Mouse (Mus musculus): ENCODE measurements around the gene 0610012G03Rik. TPM values are rescaled to one million over a fixed set of nuclear protein-coding genes. Genes with fewer than 3 reads are reported as not detected.

Gene 0610012G03Rik
- polyA plus RNA-seq, 1 experiment from 2014 or later = 93.2 TPM

GRCm38 (mm10) chr16:31926091-31926490, 22.2 kb downstream of the 0610012G03Rik start:
- Histone ChIP-seq H3K4me3 (ENCODE audit: low read depth, low read length) (no peak overlapping the region), H3K27ac (ENCODE audit: low read depth, low read length) (no peak overlapping the region), H3K9me3 (ENCODE audit: control insufficient read depth, low read length) (no peaks in the 10 kb centered on the region), H3K4me1 (ENCODE audit: control insufficient read depth, insufficient read depth, low read length) (no peaks in the 10 kb centered on the region), H3K4me2 (no peak overlapping the region), H3K36me3 (ENCODE audit: control insufficient read depth, insufficient read depth, low read length) (no peaks in the 10 kb centered on the region), H3K9ac (ENCODE audit: low read length) (no peak overlapping the region), H3K27me3 (ENCODE audit: control insufficient read depth, insufficient read depth, low read length) (no peaks in the 10 kb centered on the region)
- ATAC-seq (ENCODE audit: low FRiP score) (no peak), DNase-seq (ENCODE audit: low spot score, missing footprints) (peak; percentile 71)
- 81% methylated on average over 6 of the region's 6 CpGs for WGBS

DNA sequence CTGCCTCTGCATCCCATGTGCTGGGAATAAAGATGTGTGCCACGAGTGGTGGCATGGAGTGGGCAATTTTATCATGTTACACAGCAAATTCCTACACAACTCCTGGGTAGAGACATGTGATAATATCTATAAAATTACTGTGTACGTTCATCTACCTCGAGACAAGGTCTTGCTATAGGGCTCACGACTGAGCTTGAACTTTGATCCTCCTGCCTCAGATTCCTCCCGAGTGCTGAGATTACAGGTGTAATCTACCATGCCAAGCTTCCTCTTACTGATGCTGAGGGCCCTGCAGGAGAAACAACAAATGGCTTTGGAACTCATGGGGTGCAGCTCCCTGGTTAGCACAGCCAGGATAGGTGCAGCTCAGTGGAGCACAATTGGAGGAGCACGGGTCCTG, 23.9 kb downstream of the 0610012G03Rik start:
- no peak overlapping the region for H3K4me3 ChIP-seq (ENCODE audit: low read depth, low read length)
- no peaks in the 10 kb centered on the region for H3K9me3 ChIP-seq (ENCODE audit: control insufficient read depth, low read length)
- H3K27me3 ChIP-seq (ENCODE audit: control insufficient read depth, insufficient read depth, low read length) = no peaks in the 10 kb centered on the region
- H3K36me3 ChIP-seq (ENCODE audit: control insufficient read depth, insufficient read depth, low read length) = no peaks in the 10 kb centered on the region
- no peak overlapping the region for H3K27ac ChIP-seq (ENCODE audit: low read depth, low read length)
- no peaks in the 10 kb centered on the region for H3K4me1 ChIP-seq (ENCODE audit: control insufficient read depth, insufficient read depth, low read length)
- DNase-seq (ENCODE audit: low spot score, missing footprints) (peak; percentile 44), ATAC-seq (ENCODE audit: low FRiP score) (no peak)
- 86% methylated on average over 6 of the region's 6 CpGs for WGBS
- H3K9ac ChIP-seq (ENCODE audit: low read length) = no peak overlapping the region
- H3K4me2 ChIP-seq = no peak overlapping the region

DNA sequence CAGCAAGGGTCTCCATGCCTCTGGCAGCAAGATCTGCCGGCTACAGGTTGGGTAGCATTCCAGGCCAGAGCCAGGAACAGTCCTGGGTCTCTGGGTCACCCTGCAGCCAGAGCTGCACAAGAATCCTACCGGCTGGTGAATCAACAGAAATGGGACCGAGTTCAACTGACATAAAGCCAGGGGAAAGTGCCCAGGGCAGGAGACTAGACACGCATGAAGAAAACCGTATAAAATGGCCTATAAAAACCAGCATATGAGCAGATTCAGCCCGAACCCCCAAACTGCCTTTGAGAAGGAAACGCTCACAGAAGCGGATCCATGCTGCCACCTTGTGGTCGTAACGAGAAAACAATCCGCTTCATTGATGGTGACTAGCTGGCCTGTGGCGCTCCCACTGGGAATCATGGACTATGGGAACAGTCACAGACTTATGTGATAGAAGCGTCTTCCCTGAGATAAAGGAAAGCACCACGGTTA, 30.0 kb downstream of the 0610012G03Rik start:
- Histone ChIP-seq H3K27ac (ENCODE audit: low read depth, low read length) (no peak overlapping the region), H3K4me2 (peak overlapping the region; percentile 27; the same call in 1 of the 2 replicates), H3K4me3 (ENCODE audit: low read depth, low read length) (no peak overlapping the region), H3K36me3 (ENCODE audit: control insufficient read depth, insufficient read depth, low read length) (no peaks in the 10 kb centered on the region), H3K9ac (ENCODE audit: low read length) (0 out of 2 replicates have a peak overlapping the region, but pooled peaks have one; percentile 38), H3K4me1 (ENCODE audit: control insufficient read depth, insufficient read depth, low read length) (0 out of 2 replicates have a peak, but pooled peaks cover 2% of the 10 kb centered on the region), H3K27me3 (ENCODE audit: control insufficient read depth, insufficient read depth, low read length) (no peaks in the 10 kb centered on the region), H3K9me3 (ENCODE audit: control insufficient read depth, low read length) (no peaks in the 10 kb centered on the region)
- WGBS = 5% methylated on average over 14 of the region's 14 CpGs
- DNase-seq (ENCODE audit: low spot score, missing footprints) (peak; percentile 99), ATAC-seq (ENCODE audit: low FRiP score) (no peak)

DNA sequence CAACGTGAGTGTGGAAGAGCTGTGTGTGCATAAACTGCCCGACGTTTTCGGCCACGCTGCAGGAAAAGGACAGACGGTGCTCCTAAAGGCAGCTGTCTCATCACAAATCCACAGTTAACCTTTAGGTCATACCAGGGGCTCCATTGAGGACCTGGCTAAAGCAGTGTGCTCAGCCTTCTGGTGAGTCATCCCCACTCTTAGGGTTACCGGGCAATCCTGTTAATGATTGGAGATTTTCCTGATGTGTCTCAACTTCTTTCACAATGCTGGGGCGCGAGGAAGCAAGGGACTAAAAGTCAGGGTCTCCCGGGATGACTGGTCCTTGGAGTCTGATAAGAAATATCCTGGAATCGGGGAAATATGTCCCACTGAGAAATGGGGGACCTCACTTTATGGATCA, 30.5 kb downstream of the 0610012G03Rik start:
- H3K27ac ChIP-seq (ENCODE audit: low read depth, low read length) = no peak overlapping the region
- H3K9me3 ChIP-seq (ENCODE audit: control insufficient read depth, low read length) = no peaks in the 10 kb centered on the region
- H3K4me2 ChIP-seq = no peak overlapping the region
- no peaks in the 10 kb centered on the region for H3K27me3 ChIP-seq (ENCODE audit: control insufficient read depth, insufficient read depth, low read length)
- DNase-seq (ENCODE audit: low spot score, missing footprints) (peak; percentile 81), ATAC-seq (ENCODE audit: low FRiP score) (no peak)
- H3K4me3 ChIP-seq (ENCODE audit: low read depth, low read length) = no peak overlapping the region
- WGBS = 78% methylated on average over 11 of the region's 11 CpGs
- H3K4me1 ChIP-seq (ENCODE audit: control insufficient read depth, insufficient read depth, low read length) = 0 out of 2 replicates have a peak, but pooled peaks cover 2% of the 10 kb centered on the region
- H3K9ac ChIP-seq (ENCODE audit: low read length) = no peak overlapping the region; the same call in 1 of the 2 replicates
- no peaks in the 10 kb centered on the region for H3K36me3 ChIP-seq (ENCODE audit: control insufficient read depth, insufficient read depth, low read length)

DNA sequence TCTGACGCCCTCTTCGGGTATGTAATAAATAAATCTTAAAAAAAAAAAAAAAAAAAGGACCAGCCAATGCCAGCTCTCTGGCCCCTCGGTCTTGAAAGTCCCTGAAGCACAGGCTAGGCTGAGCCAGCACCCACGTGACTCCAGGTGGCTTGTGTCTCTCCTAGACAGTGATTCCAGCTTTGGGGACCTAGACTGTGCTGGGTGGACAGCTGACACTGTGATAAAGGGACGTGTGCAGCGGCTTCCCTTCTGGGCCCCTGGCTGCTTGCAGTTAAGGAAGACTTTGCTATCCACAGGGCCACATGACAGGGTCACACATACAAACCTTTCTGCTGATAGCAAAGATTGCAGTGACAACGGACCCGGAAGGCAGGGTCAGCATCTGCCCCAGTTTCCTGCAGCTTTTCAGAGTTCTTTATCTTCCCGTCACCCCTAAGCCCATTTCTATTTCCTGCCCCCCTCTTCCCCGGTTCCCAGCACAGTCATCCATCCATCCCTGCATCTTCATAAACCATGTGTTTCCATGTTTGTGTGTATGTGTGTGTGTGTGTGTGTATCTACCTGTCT, 37.9 kb downstream of the 0610012G03Rik start:
- ATAC-seq (ENCODE audit: low FRiP score) (no peak), DNase-seq (ENCODE audit: low spot score, missing footprints) (no peak)
- 74% methylated on average over 10 of the region's 10 CpGs for WGBS
- Histone ChIP-seq H3K27ac (ENCODE audit: low read depth, low read length) (no peak overlapping the region), H3K36me3 (ENCODE audit: control insufficient read depth, insufficient read depth, low read length) (no peaks in the 10 kb centered on the region), H3K4me3 (ENCODE audit: low read depth, low read length) (no peak overlapping the region), H3K4me2 (no peak overlapping the region), H3K9ac (ENCODE audit: low read length) (no peak overlapping the region), H3K27me3 (ENCODE audit: control insufficient read depth, insufficient read depth, low read length) (peaks cover 2% of the 10 kb centered on the region; the same call in 1 of the 2 replicates), H3K9me3 (ENCODE audit: control insufficient read depth, low read length) (no peaks in the 10 kb centered on the region), H3K4me1 (ENCODE audit: control insufficient read depth, insufficient read depth, low read length) (no peaks in the 10 kb centered on the region)

GRCm38 (mm10) chr16:31908959-31909358, 39.3 kb downstream of the 0610012G03Rik start:
- Histone ChIP-seq H3K4me2 (no peak overlapping the region), H3K27ac (ENCODE audit: low read depth, low read length) (no peak overlapping the region), H3K27me3 (ENCODE audit: control insufficient read depth, insufficient read depth, low read length) (peaks cover 2% of the 10 kb centered on the region; the same call in 1 of the 2 replicates), H3K4me3 (ENCODE audit: low read depth, low read length) (no peak overlapping the region), H3K36me3 (ENCODE audit: control insufficient read depth, insufficient read depth, low read length) (no peaks in the 10 kb centered on the region), H3K9me3 (ENCODE audit: control insufficient read depth, low read length) (no peaks in the 10 kb centered on the region), H3K9ac (ENCODE audit: low read length) (no peak overlapping the region), H3K4me1 (ENCODE audit: control insufficient read depth, insufficient read depth, low read length) (no peaks in the 10 kb centered on the region)
- ATAC-seq (ENCODE audit: low FRiP score) = no peak
- peak; percentile 64 for DNase-seq (ENCODE audit: low spot score, missing footprints)
- 70% methylated on average over 11 of the region's 11 CpGs for WGBS

DNA sequence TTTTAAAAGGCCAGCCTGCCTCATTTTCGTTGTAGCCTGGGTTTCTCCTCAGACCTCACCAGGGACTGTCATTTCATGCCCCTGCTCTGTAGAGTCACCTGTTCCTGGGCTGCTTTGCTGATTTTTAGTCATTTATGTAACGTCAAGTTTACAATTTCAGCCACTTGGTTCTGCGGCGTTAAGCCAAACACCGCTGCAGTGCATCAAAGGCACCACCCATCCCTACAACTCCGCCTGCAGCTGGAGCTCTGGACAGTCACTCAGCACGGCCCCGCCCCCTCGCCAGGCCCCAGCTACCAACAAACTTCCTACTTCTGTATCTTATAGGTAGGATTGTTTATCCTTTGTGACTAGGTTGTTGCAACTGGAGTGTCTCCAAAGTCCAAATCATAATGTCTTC, 41.4 kb downstream of the 0610012G03Rik start:
- ATAC-seq (ENCODE audit: low FRiP score) = no peak
- no peak overlapping the region for H3K4me3 ChIP-seq (ENCODE audit: low read depth, low read length)

GRCm38 (mm10) chr16:31905891-31906825, 42.1 kb downstream of the 0610012G03Rik start:
- H3K9ac ChIP-seq (ENCODE audit: low read length) = no peak overlapping the region
- ATAC-seq (ENCODE audit: low FRiP score) = no peak

More for the DNA sequence above, 41.4 kb downstream of the 0610012G03Rik start:
- WGBS = 15% methylated on average over 9 of the region's 9 CpGs
- no peak overlapping the region for H3K27ac ChIP-seq (ENCODE audit: low read depth, low read length)
- peak overlapping the region; percentile 29; the same call in 1 of the 2 replicates for H3K4me2 ChIP-seq
- H3K9me3 ChIP-seq (ENCODE audit: control insufficient read depth, low read length) = no peaks in the 10 kb centered on the region
- no peak overlapping the region for H3K9ac ChIP-seq (ENCODE audit: low read length)
- peak; percentile 88 for DNase-seq (ENCODE audit: low spot score, missing footprints)
- no peaks in the 10 kb centered on the region for H3K36me3 ChIP-seq (ENCODE audit: control insufficient read depth, insufficient read depth, low read length)
- H3K27me3 ChIP-seq (ENCODE audit: control insufficient read depth, insufficient read depth, low read length) = peaks cover 2% of the 10 kb centered on the region; the same call in 1 of the 2 replicates
- no peaks in the 10 kb centered on the region for H3K4me1 ChIP-seq (ENCODE audit: control insufficient read depth, insufficient read depth, low read length)

GRCm38 (mm10) chr16:31905331-31905730, 43.0 kb downstream of the 0610012G03Rik start:
- DNase-seq (ENCODE audit: low spot score, missing footprints) = peak; percentile 77
- Histone ChIP-seq H3K27ac (ENCODE audit: low read depth, low read length) (no peak overlapping the region), H3K9ac (ENCODE audit: low read length) (no peak overlapping the region), H3K4me1 (ENCODE audit: control insufficient read depth, insufficient read depth, low read length) (no peaks in the 10 kb centered on the region), H3K9me3 (ENCODE audit: control insufficient read depth, low read length) (no peaks in the 10 kb centered on the region), H3K4me2 (no peak overlapping the region), H3K36me3 (ENCODE audit: control insufficient read depth, insufficient read depth, low read length) (no peaks in the 10 kb centered on the region), H3K4me3 (ENCODE audit: low read depth, low read length) (no peak overlapping the region), H3K27me3 (ENCODE audit: control insufficient read depth, insufficient read depth, low read length) (peaks cover 2% of the 10 kb centered on the region; the same call in 1 of the 2 replicates)
- WGBS = 73% methylated on average over 4 of the region's 4 CpGs
- ATAC-seq (ENCODE audit: low FRiP score) = no peak

More at GRCm38 (mm10) chr16:31905891-31906825, 42.1 kb downstream of the 0610012G03Rik start:
- 34% methylated on average over 20 of the region's 20 CpGs for WGBS
- Histone ChIP-seq H3K36me3 (ENCODE audit: control insufficient read depth, insufficient read depth, low read length) (no peaks in the 10 kb centered on the region), H3K4me3 (ENCODE audit: low read depth, low read length) (no peak overlapping the region), H3K27me3 (ENCODE audit: control insufficient read depth, insufficient read depth, low read length) (peaks cover 2% of the 10 kb centered on the region; the same call in 1 of the 2 replicates), H3K9me3 (ENCODE audit: control insufficient read depth, low read length) (no peaks in the 10 kb centered on the region), H3K4me2 (peak overlapping the region; percentile 29), H3K27ac (ENCODE audit: low read depth, low read length) (no peak overlapping the region), H3K4me1 (ENCODE audit: control insufficient read depth, insufficient read depth, low read length) (no peaks in the 10 kb centered on the region)
- peak; percentile 82 for DNase-seq (ENCODE audit: low spot score, missing footprints)
